Mouse (Mus musculus) mouse embryonic stem cell (cell line): Measurements from ENCODE around the gene Tmem207.

Experiments
- in situ Hi-C, 2 experiments: fragments of 300-500 bp; cut with MboI; formaldehyde crosslinking; loops; 1 replicate in 1 of 2; 3 replicates in 1 of 2; pipeline ENCODE4 v1.14.3; 2019 to 2020; ENCODE audit warnings: low sequenced_read_pairs in 2 of 2, low pct_unique_long_range_greater_than_20kb in 1 of 2, mixed read lengths in 1 of 2; ENCODE audit not compliant: unreplicated experiment in 1 of 2

Tmem207 gene

DNA sequence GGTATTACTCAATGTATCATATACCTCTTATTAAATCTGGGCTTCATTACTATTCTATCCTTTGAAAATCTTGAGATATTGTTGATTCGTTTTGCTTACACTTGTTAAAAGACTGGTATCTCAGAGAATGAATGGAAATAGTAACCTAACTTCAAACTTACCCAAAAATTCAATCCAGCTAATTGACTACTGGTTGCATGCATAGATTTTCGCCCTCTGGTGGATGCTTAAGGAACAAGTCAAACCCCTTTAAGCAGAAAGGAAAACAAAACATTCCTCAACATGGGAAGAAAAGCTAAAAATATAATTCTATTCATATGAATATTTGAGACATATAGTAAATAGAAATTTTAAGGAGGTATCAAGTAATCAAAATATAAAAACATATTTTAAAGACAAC is 30.8 kb downstream of the Tmem207 start:
- in situ Hi-C loops = no loop called here

DNA sequence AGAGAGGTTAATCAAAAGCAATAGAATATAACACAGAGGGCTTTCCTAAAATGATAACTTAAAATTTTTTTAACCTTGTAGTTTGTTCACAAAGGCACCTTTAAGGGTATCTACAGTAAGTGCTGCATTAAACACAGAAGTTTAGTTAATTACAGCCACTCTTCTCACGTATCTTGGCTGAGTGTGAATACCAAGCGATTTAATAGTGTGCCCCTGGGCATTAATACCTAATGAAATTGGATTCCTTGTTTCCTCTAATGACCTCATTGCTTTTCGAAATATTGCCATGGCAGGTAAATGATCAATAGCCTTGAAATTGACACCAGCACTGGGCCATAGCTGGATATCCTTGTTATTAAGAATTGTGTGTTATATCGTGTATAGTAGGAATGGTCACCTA is 55.3 kb downstream of the Tmem207 start:
- in situ Hi-C loops = no loop called here

DNA sequence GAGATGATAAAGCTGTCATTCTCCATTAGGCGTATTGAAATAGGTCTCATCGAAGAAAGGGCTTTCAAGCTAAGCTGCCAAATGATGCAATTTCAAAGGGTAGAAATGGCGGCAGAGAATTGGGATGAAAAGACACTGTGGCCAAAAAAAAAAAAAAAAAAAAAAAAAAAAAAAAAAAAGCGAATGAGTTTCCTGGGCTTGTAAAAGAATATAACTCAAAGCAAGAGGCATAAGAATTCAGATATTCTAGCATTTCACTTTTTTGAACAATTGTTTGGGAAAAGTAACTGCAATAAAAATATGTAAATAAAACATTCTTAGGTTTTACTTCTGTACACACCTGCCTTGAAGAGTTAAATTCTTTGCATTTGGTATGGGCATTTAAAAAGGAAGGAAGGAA is 60.0 kb downstream of the Tmem207 start:
- in situ Hi-C loops = no loop called here

DNA sequence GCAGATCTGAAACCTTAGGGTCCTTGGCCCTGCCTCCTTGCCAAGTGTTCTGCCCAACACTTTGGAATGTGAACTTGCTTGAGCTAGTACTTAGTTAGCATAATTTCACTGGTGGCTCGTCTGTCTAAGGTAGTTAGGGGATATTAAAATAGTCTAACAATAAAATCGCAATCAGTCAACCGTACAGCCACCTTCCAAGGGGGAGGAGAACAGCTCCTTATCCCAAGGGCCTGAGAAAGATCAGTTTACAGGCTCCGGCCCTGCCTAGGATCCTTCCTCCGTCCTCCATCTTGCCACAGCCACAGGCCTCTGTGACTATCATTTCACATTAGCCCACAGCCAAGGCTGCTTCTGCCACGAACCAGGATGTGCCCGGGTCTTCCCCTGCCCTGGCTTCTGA is 63.7 kb downstream of the Tmem207 start, which contains the start of gene Cldn16:
Cldn16 (plus strand) TSS at position 301 of the 400 bp plus-strand sequence.
- in situ Hi-C loops = no loop called here

DNA sequence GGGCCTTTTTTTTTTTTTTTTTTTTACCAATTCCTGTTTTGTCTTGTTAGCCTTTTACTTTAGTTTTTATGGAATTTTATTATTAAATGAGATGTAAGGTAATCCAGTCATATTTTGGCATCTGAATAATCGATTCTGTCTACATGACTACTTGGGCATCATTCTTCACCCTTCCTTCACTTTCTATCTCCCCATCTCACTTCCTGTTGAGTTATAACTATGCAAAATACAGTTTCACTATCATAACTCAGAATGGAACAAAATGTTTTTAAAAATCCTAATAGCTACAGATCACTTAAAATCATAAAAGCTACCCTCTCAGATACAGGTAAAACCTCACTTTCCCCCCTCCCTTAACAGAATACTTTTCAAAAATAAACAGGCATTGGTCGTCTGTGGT is 70.4 kb downstream of the Tmem207 start:
- in situ Hi-C loops = no loop called here

DNA sequence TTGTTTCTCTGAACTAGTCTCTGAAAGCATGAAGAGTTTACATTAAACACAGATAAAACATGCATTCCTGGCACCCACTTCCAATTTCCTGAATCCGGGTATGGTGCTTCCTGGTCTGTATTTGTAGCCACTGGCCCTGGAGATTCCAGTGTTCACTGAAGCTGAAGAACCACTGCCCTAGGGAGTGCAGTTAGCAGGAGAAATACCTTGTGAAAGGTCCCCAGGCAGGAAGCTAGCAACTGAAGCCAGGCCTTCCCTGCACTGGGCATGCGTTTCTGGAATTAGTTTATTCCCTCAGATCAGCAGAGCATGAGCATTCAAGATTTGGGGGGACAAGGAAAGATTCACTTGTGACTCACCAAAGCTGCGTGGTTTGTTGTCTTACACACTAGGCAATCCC is 72.4 kb downstream of the Tmem207 start:
- in situ Hi-C loops = no loop called here
